Mouse (Mus musculus) spleen, postnatal 36 days (tissue): Measurements from ENCODE around the gene 4933405L10Rik.

Source experiments
- DNase-seq, 2 experiments: peaks; one replicate each; pipeline ENCODE4 v3.0.0; 2022; ENCODE audit warnings: low spot score in 2 of 2, mixed read lengths in 1 of 2

Gene 4933405L10Rik

GRCm38 (mm10) chr8:105700966-105701824, 6.3 kb upstream of the 4933405L10Rik start, which contains the start of the genes Acd and Pard6a:
Acd (minus strand) TSS chr8:105701102.
Pard6a (plus strand) TSS chr8:105701148.
- peak; percentile 94 for DNase-seq

GRCm38 (mm10) chr8:105702001-105702401, 5.5 kb upstream of the 4933405L10Rik start:
- no peak for DNase-seq

- DNase-seq = no peak
These were observed 4.6 kb upstream of the 4933405L10Rik start for GRCm38 (mm10) chr8:105702731-105703415.

- DNase-seq = no peak
These were observed 3.2 kb upstream of the 4933405L10Rik start for GRCm38 (mm10) chr8:105704146-105704812.

GRCm38 (mm10) chr8:105704955-105705354, 2.5 kb upstream of the 4933405L10Rik start:
- DNase-seq = no peak

GRCm38 (mm10) chr8:105706426-105706825, 1.0 kb upstream of the 4933405L10Rik start:
- DNase-seq = no peak

GRCm38 (mm10) chr8:105708675-105709074, 1.2 kb downstream of the 4933405L10Rik start:
- no peak for DNase-seq

- DNase-seq = no peak
These were observed 1.9 kb downstream of the 4933405L10Rik start for GRCm38 (mm10) chr8:105709317-105709716.

GRCm38 (mm10) chr8:105712286-105712685, 4.8 kb downstream of the 4933405L10Rik start:
- DNase-seq = no peak

GRCm38 (mm10) chr8:105714139-105714538, 6.7 kb downstream of the 4933405L10Rik start:
- peak; percentile 78 to 87 for DNase-seq

- DNase-seq = no peak
These were observed 7.6 kb downstream of the 4933405L10Rik start for GRCm38 (mm10) chr8:105715042-105715441.

GRCm38 (mm10) chr8:105716302-105716945, 9.0 kb downstream of the 4933405L10Rik start:
- no peak for DNase-seq

- no peak for DNase-seq
These were observed 12.2 kb downstream of the 4933405L10Rik start for GRCm38 (mm10) chr8:105719637-105720036.

GRCm38 (mm10) chr8:105722861-105723260, 15.4 kb downstream of the 4933405L10Rik start:
- DNase-seq = no peak

- DNase-seq = no peak
These were observed 18.3 kb downstream of the 4933405L10Rik start for GRCm38 (mm10) chr8:105725726-105726125.

- DNase-seq = peak; percentile 30 to 33
These were observed 20.1 kb downstream of the 4933405L10Rik start for GRCm38 (mm10) chr8:105727397-105728124.

- no peak for DNase-seq
These were observed 24.7 kb downstream of the 4933405L10Rik start for GRCm38 (mm10) chr8:105732186-105732585.

- DNase-seq = no peak
These were observed 31.8 kb downstream of the 4933405L10Rik start for GRCm38 (mm10) chr8:105739216-105739615.

- no peak for DNase-seq
These were observed 35.8 kb downstream of the 4933405L10Rik start for GRCm38 (mm10) chr8:105743301-105743700.

- peak in 1 of 2 experiments; percentile 23 for DNase-seq
These were observed 43.2 kb downstream of the 4933405L10Rik start for GRCm38 (mm10) chr8:105750606-105751005.

GRCm38 (mm10) chr8:105753916-105754315, 46.5 kb downstream of the 4933405L10Rik start:
- DNase-seq = no peak
